13 mouse cellular contexts compared by ENCODE assay signal in genomic region chrX:100740785-100741184, GRCm38 (mm10). TPM values are rescaled to one million over a fixed set of nuclear protein-coding genes. Genes with fewer than 3 reads are reported as not detected.
DNase-seq lines count a peak whose midpoint lies in the region; ATAC-seq lines count a peak whose summit lies in the region.
"Had no signal": no experiment of that assay in that cellular context is flagged by ENCODE, and none has a peak within 500 bp of the region (broad histone marks: within the 10 kb centered on the region; RNA-seq: fewer than 3 reads in every experiment).

No protein-coding gene starts in this region.

- DNase-seq in lung, postnatal 10 days = peak; percentile 50
- no peak for DNase-seq in lung, postnatal 36 days
- DNase-seq in heart, postnatal 10 days = peak; percentile 63 to 66
- peak; percentile 18 for DNase-seq in skeletal muscle tissue, adult 2 months (ENCODE audit: low read depth, low spot score)
- no peak for DNase-seq in kidney, postnatal 14 days
- DNase-seq: adrenal gland, adult 8-10 months; cerebellum, postnatal 10 days; kidney, postnatal 10 days had no signal

- 68% methylated on average over 6 of the region's 6 CpGs for WGBS in neural tube, embryonic 15.5 days

- H3K9me3 ChIP-seq in neural tube, embryonic 15.5 days (replicated peaks) = no peaks in the 10 kb centered on the region
- H3K9me3 ChIP-seq: G1E; hindbrain, embryonic 15.5 days had no signal

- H3K4me2 ChIP-seq in neural tube, embryonic 15.5 days = no peak overlapping the region
- H3K4me2 ChIP-seq: hindbrain, embryonic 15.5 days had no signal

- intact Hi-C loops in heart, postnatal 10 days (cut with DNase I) = no loop called here

- peaks cover 5% of the 10 kb centered on the region; the same call in 1 of the 2 replicates for H3K4me1 ChIP-seq in neural tube, embryonic 15.5 days
- H3K4me1 ChIP-seq: limb, embryonic 12.5 days had no signal

- peak; percentile 81 for ATAC-seq in granulocyte monocyte progenitor cell, adult 5-6 weeks (replicated peaks; ENCODE audit: poor library complexity, severe bottlenecking)
- ATAC-seq in neural tube, embryonic 15.5 days (ENCODE audit: low FRiP score) = no peak

- H3K36me3 ChIP-seq in neural tube, embryonic 15.5 days = no peaks in the 10 kb centered on the region
- H3K36me3 ChIP-seq: G1E; hindbrain, embryonic 15.5 days; limb, embryonic 12.5 days had no signal

- H3K4me3 ChIP-seq in neural tube, embryonic 15.5 days (replicated peaks) = no peak overlapping the region
- H3K4me3 ChIP-seq: hindbrain, embryonic 15.5 days; limb, embryonic 12.5 days had no signal

- H3K27ac ChIP-seq in neural tube, embryonic 15.5 days (replicated peaks) = no peak overlapping the region
- H3K27ac ChIP-seq: hindbrain, embryonic 15.5 days; limb, embryonic 12.5 days had no signal

- H3K9ac ChIP-seq in neural tube, embryonic 15.5 days (replicated peaks) = no peak overlapping the region
- H3K9ac ChIP-seq: hindbrain, embryonic 15.5 days; limb, embryonic 12.5 days had no signal

- 0 out of 2 replicates have a peak, but pooled peaks cover 2% of the 10 kb centered on the region for H3K27me3 ChIP-seq in neural tube, embryonic 15.5 days (replicated peaks)
- H3K27me3 ChIP-seq: hindbrain, embryonic 15.5 days had no signal

RNA-seq across cellular contexts. Expression of gene Gdpd2, which starts 11.1 kb away (rescaled TPM):
- total RNA-seq in granulocyte monocyte progenitor cell, adult 5-6 weeks (2014; fragmentation: Nextera tagmentation) = not detected in 2 replicates
- total RNA-seq in granulocyte monocyte progenitor cell, adult 5-6 weeks (2017) = not detected in 2 replicates
- total RNA-seq in heart, postnatal 10 days (2021) = under 1 TPM in 1 of 2 experiments, not detected in 1; 0.55 TPM
- 27.3 and 31.7 TPM in 2 replicates for polyA plus RNA-seq in neural tube, embryonic 15.5 days (2015; fragmentation: Nextera tagmentation; extraction: Ambion mirVana)
- polyA plus RNA-seq: G1E had no signal

RNA-seq across cellular contexts. Expression of gene Dlg3, which starts 26.7 kb away (rescaled TPM):
- total RNA-seq in granulocyte monocyte progenitor cell, adult 5-6 weeks (2014; fragmentation: Nextera tagmentation) = 3.3 and 6.3 TPM in 2 replicates
- total RNA-seq in granulocyte monocyte progenitor cell, adult 5-6 weeks (2017) = 2.7 and 4.1 TPM in 2 replicates
- total RNA-seq in heart, postnatal 10 days (2021) = 1 to 10 TPM; 4.5 to 5.6 TPM
- polyA plus RNA-seq in neural tube, embryonic 15.5 days (2015; fragmentation: Nextera tagmentation; extraction: Ambion mirVana) = 5.5 and 5.6 TPM in 2 replicates
- polyA plus RNA-seq: G1E had no signal

Comparison
In these comparisons a context has a peak if more than half of its experiments do, and no peak if none do; other contexts are left out.
1. DNase-seq: peak in lung, postnatal 10 days (single experiment), heart, postnatal 10 days (2 of 2) and skeletal muscle tissue, adult 2 months (single experiment); none in lung, postnatal 36 days (single experiment) and kidney, postnatal 14 days (single experiment).